Mouse (Mus musculus): ENCODE results near the gene Psme1. TPM values are rescaled to one million over a fixed set of nuclear protein-coding genes. Genes with fewer than 3 reads are reported as not detected.

Gene Psme1
- polyA plus RNA-seq, 1 experiment from 2014 or later: 167 TPM

GRCm38 (mm10) chr14:55557587-55557986 lies 20.3 kb upstream of the Psme1 start:
- Histone ChIP-seq H3K36me3 (0 out of 2 replicates have a peak, but pooled peaks cover 1% of the 10 kb centered on the region), H3K9me3 (no peaks in the 10 kb centered on the region), H3K4me1 (replicated peaks) (peaks cover 25% of the 10 kb centered on the region), H3K27me3 (no peaks in the 10 kb centered on the region), H3K4me2 (no peak overlapping the region), H3K9ac (no peak overlapping the region), H3K4me3 (no peak overlapping the region), H3K27ac (replicated peaks) (no peak overlapping the region)
- WGBS: 92% methylated on average over 3 of the region's 3 CpGs
- ATAC-seq (ENCODE audit: low read depth): no peak

GRCm38 (mm10) chr14:55558740-55559448 lies 19.0 kb upstream of the Psme1 start:
- peak overlapping the region; percentile 86; the same call in 1 of the 2 replicates for H3K9ac ChIP-seq
- WGBS: 59% methylated on average over 6 of the region's 6 CpGs
- peaks cover 13% of the 10 kb centered on the region for H3K36me3 ChIP-seq
- no peaks in the 10 kb centered on the region for H3K27me3 ChIP-seq
- H3K9me3 ChIP-seq: no peaks in the 10 kb centered on the region
- peaks cover 28% of the 10 kb centered on the region for H3K4me1 ChIP-seq (replicated peaks)
- ATAC-seq (ENCODE audit: low read depth): no peak
- H3K27ac ChIP-seq (replicated peaks): peak overlapping the region; percentile 98
- H3K4me3 ChIP-seq: peak overlapping the region; percentile 55
- H3K4me2 ChIP-seq: peak overlapping the region; percentile 90

- peak within 1 kb of the TSS; percentile 90 for H3K4me2 ChIP-seq
- no peaks in the 10 kb centered on the region for H3K9me3 ChIP-seq
- peak within 1 kb of the TSS; percentile 55 for H3K4me3 ChIP-seq
- peak within 1 kb of the TSS; percentile 98 for H3K27ac ChIP-seq (replicated peaks)
- peak; percentile 83 for ATAC-seq (ENCODE audit: low read depth)
- H3K4me1 ChIP-seq (replicated peaks): peaks cover 28% of the 10 kb centered on the region
- WGBS: under 1% methylated on average over 27 of the region's 27 CpGs
- no peaks in the 10 kb centered on the region for H3K27me3 ChIP-seq
- H3K9ac ChIP-seq: peak within 1 kb of the TSS; percentile 86
- peaks cover 22% of the 10 kb centered on the region for H3K36me3 ChIP-seq
Measured at GRCm38 (mm10) chr14:55559799-55560201, 18.1 kb upstream of the Psme1 start, which contains the start of gene Dcaf11. Gene Dcaf11 (plus strand): TSS chr14:55560006.

GRCm38 (mm10) chr14:55560202-55561073 lies 17.5 kb upstream of the Psme1 start, which contains the start of gene A730061H03Rik:
Gene A730061H03Rik (minus strand): TSS chr14:55560406.
- peaks cover 29% of the 10 kb centered on the region for H3K36me3 ChIP-seq
- peak within 1 kb of the TSS; percentile 90 for H3K4me2 ChIP-seq
- peak within 1 kb of the TSS; percentile 98 for H3K27ac ChIP-seq (replicated peaks)
- peak; percentile 98 for ATAC-seq (ENCODE audit: low read depth)
- H3K27me3 ChIP-seq: no peaks in the 10 kb centered on the region
- H3K4me1 ChIP-seq (replicated peaks): peaks cover 28% of the 10 kb centered on the region
- no peaks in the 10 kb centered on the region for H3K9me3 ChIP-seq
- H3K9ac ChIP-seq: peak within 1 kb of the TSS; percentile 86
- peak within 1 kb of the TSS; percentile 55 for H3K4me3 ChIP-seq
- under 1% methylated on average over 51 of the region's 51 CpGs for WGBS

- Histone ChIP-seq H3K9ac (0 out of 2 replicates have a peak overlapping the region, but pooled peaks have one; percentile 78), H3K9me3 (no peaks in the 10 kb centered on the region), H3K4me3 (peak overlapping the region; percentile 55), H3K4me1 (replicated peaks) (peaks cover 28% of the 10 kb centered on the region), H3K27me3 (no peaks in the 10 kb centered on the region), H3K27ac (replicated peaks) (no peak overlapping the region), H3K36me3 (peaks cover 43% of the 10 kb centered on the region), H3K4me2 (peak overlapping the region; percentile 90)
- 86% methylated on average over 10 of the region's 10 CpGs for WGBS
- ATAC-seq (ENCODE audit: low read depth): no peak
Measured at GRCm38 (mm10) chr14:55561860-55562259, 16.1 kb upstream of the Psme1 start.

GRCm38 (mm10) chr14:55563249-55563648 lies 14.7 kb upstream of the Psme1 start:
- no peak for ATAC-seq (ENCODE audit: low read depth)
- Histone ChIP-seq H3K4me2 (no peak overlapping the region), H3K36me3 (peaks cover 57% of the 10 kb centered on the region), H3K9ac (no peak overlapping the region), H3K27me3 (no peaks in the 10 kb centered on the region), H3K4me3 (no peak overlapping the region), H3K9me3 (no peaks in the 10 kb centered on the region), H3K27ac (replicated peaks) (no peak overlapping the region), H3K4me1 (replicated peaks) (peaks cover 28% of the 10 kb centered on the region)
- 90% methylated on average over 11 of the region's 11 CpGs for WGBS

- no peak overlapping the region for H3K9ac ChIP-seq
- no peak for ATAC-seq (ENCODE audit: low read depth)
- WGBS: 84% methylated on average over 3 of the region's 3 CpGs
Measured at GRCm38 (mm10) chr14:55565748-55566147, 12.2 kb upstream of the Psme1 start.

GRCm38 (mm10) chr14:55567496-55567895 lies 10.4 kb upstream of the Psme1 start:
- peaks cover 84% of the 10 kb centered on the region for H3K36me3 ChIP-seq
- no peak overlapping the region for H3K4me2 ChIP-seq
- no peaks in the 10 kb centered on the region for H3K9me3 ChIP-seq
- no peak for ATAC-seq (ENCODE audit: low read depth)
- no peaks in the 10 kb centered on the region for H3K27me3 ChIP-seq
- 91% methylated on average over 3 of the region's 3 CpGs for WGBS
- no peak overlapping the region for H3K4me3 ChIP-seq
- no peak overlapping the region for H3K9ac ChIP-seq
- H3K27ac ChIP-seq (replicated peaks): no peak overlapping the region
- H3K4me1 ChIP-seq (replicated peaks): peaks cover 3% of the 10 kb centered on the region; the same call in 1 of the 2 replicates

More at GRCm38 (mm10) chr14:55565748-55566147, 12.2 kb upstream of the Psme1 start:
- Histone ChIP-seq H3K4me3 (no peak overlapping the region), H3K9me3 (no peaks in the 10 kb centered on the region), H3K4me1 (replicated peaks) (peaks cover 19% of the 10 kb centered on the region), H3K27ac (replicated peaks) (no peak overlapping the region), H3K4me2 (no peak overlapping the region), H3K27me3 (no peaks in the 10 kb centered on the region), H3K36me3 (peaks cover 82% of the 10 kb centered on the region)

- H3K9ac ChIP-seq: no peak overlapping the region
- no peaks in the 10 kb centered on the region for H3K27me3 ChIP-seq
- 89% methylated on average over 2 of the region's 2 CpGs for WGBS
- no peak overlapping the region for H3K4me2 ChIP-seq
- no peak overlapping the region for H3K27ac ChIP-seq (replicated peaks)
- ATAC-seq (ENCODE audit: low read depth): no peak
- no peak overlapping the region for H3K4me3 ChIP-seq
- no peaks in the 10 kb centered on the region for H3K9me3 ChIP-seq
- H3K36me3 ChIP-seq: peaks cover 54% of the 10 kb centered on the region
- no peaks in the 10 kb centered on the region for H3K4me1 ChIP-seq (replicated peaks)
Measured at GRCm38 (mm10) chr14:55570588-55570987, 7.3 kb upstream of the Psme1 start.

GRCm38 (mm10) chr14:55571760-55572159 lies 6.2 kb upstream of the Psme1 start:
- H3K4me1 ChIP-seq (replicated peaks): no peaks in the 10 kb centered on the region
- H3K9ac ChIP-seq: no peak overlapping the region
- H3K4me2 ChIP-seq: no peak overlapping the region
- no peaks in the 10 kb centered on the region for H3K27me3 ChIP-seq
- H3K9me3 ChIP-seq: no peaks in the 10 kb centered on the region
- no peak overlapping the region for H3K4me3 ChIP-seq
- H3K27ac ChIP-seq (replicated peaks): no peak overlapping the region
- H3K36me3 ChIP-seq: peaks cover 42% of the 10 kb centered on the region
- no peak for ATAC-seq (ENCODE audit: low read depth)

GRCm38 (mm10) chr14:55575302-55575701 lies 2.6 kb upstream of the Psme1 start, which contains the start of gene Fitm1:
Gene Fitm1 (plus strand): TSS chr14:55575617.
- no peaks in the 10 kb centered on the region for H3K9me3 ChIP-seq
- ATAC-seq (ENCODE audit: low read depth): no peak
- no peak within 1 kb of the TSS for H3K27ac ChIP-seq (replicated peaks)
- peaks cover 12% of the 10 kb centered on the region for H3K36me3 ChIP-seq
- WGBS: 85% methylated on average over 8 of the region's 8 CpGs
- no peak within 1 kb of the TSS for H3K4me2 ChIP-seq
- no peaks in the 10 kb centered on the region for H3K27me3 ChIP-seq
- peak within 1 kb of the TSS; percentile 26; the same call in 1 of the 2 replicates for H3K9ac ChIP-seq
- H3K4me1 ChIP-seq (replicated peaks): peaks cover 20% of the 10 kb centered on the region
- no peak within 1 kb of the TSS for H3K4me3 ChIP-seq

GRCm38 (mm10) chr14:55575711-55576110 lies 2.2 kb upstream of the Psme1 start:
- peak overlapping the region; percentile 26; the same call in 1 of the 2 replicates for H3K9ac ChIP-seq
- no peaks in the 10 kb centered on the region for H3K27me3 ChIP-seq
- peaks cover 12% of the 10 kb centered on the region for H3K36me3 ChIP-seq
- H3K4me1 ChIP-seq (replicated peaks): peaks cover 20% of the 10 kb centered on the region
- H3K9me3 ChIP-seq: no peaks in the 10 kb centered on the region
- H3K4me3 ChIP-seq: no peak overlapping the region
- WGBS: 80% methylated on average over 13 of the region's 13 CpGs
- ATAC-seq (ENCODE audit: low read depth): no peak
- H3K4me2 ChIP-seq: no peak overlapping the region
- no peak overlapping the region for H3K27ac ChIP-seq (replicated peaks)

All from neural tube, embryonic 13.5 days (tissue).